Mouse (Mus musculus) MEL (cell line): ENCODE measurements at regions not wholly inside any gene's neighbourhood (a gene's known extent, or its start where the extent isn't known, plus 50 kb on each side); places are given as distances from the start of the nearest gene placed in this dataset.
A peak's percentile ranks its signal among the peaks of the same experiment; 100 is the strongest.

Experiments
- DNase-seq: peaks from one replicate; pipeline ENCODE4 v3.0.0; 2011; ENCODE audit warnings: low read depth, low spot score
- H3K27ac ChIP-seq: 2 replicates; pipeline ENCODE4 v1.5.1; 2012; ENCODE audit warnings: low read depth, mild to moderate bottlenecking, control low read depth, low read length, moderate library complexity; ENCODE audit not compliant: control insufficient read depth
- H3K27me3 ChIP-seq, 2 experiments: fragments of 150-350 bp in 1 of 2; sonication (generic) in 1 of 2; 2 replicates each; pipeline ENCODE4 v1.6.1; 2012; ENCODE audit warnings: low read length in 2 of 2, mild to moderate bottlenecking in 2 of 2, improper control_type of control experiment in 1 of 2, moderate library complexity in 1 of 2; ENCODE audit not compliant: insufficient read depth in 2 of 2, control insufficient read depth in 1 of 2
- H3K36me3 ChIP-seq, 2 experiments: 2 replicates each; pipeline ENCODE4 v1.6.1; 2012 to 2014; ENCODE audit warnings: low read length in 2 of 2, improper control_type of control experiment in 1 of 2, inconsistent platforms in 1 of 2, mild to moderate bottlenecking in 1 of 2; ENCODE audit not compliant: insufficient read depth in 2 of 2, control insufficient read depth in 1 of 2
- H3K4me1 ChIP-seq, 2 experiments: fragments of 150-350 bp in 1 of 2; sonication (generic) in 1 of 2; 2 replicates each; pipeline ENCODE4 v1.6.1; 2012; ENCODE audit warnings: low read length in 2 of 2, improper control_type of control experiment in 1 of 2, mild to moderate bottlenecking in 1 of 2; ENCODE audit not compliant: insufficient read depth in 2 of 2, control insufficient read depth in 1 of 2
- H3K4me3 ChIP-seq, 2 experiments: fragments of 150-350 bp in 1 of 2; sonication (generic) in 1 of 2; 2 replicates each; pipeline ENCODE4 v1.5.1; 2012; ENCODE audit warnings: low read depth in 2 of 2, low read length in 2 of 2, mild to moderate bottlenecking in 2 of 2, moderate library complexity in 2 of 2, control low read depth in 1 of 2, improper control_type of control experiment in 1 of 2; ENCODE audit not compliant: control insufficient read depth in 1 of 2, insufficient read depth in 1 of 2
- H3K79me2 ChIP-seq: 2 replicates; pipeline ENCODE4 v1.6.1; 2012; ENCODE audit warnings: mild to moderate bottlenecking, low read length, moderate library complexity; ENCODE audit not compliant: control insufficient read depth, poor library complexity, insufficient read depth
- H3K9ac ChIP-seq: 2 replicates; pipeline ENCODE4 v1.6.1; 2012; ENCODE audit warnings: low read depth, mild to moderate bottlenecking, control low read depth, low read length, moderate library complexity; ENCODE audit not compliant: control insufficient read depth, poor library complexity, severe bottlenecking
- H3K9me3 ChIP-seq: fragments of 150-350 bp; sonication (generic); replicated peaks from 2 replicates; pipeline ENCODE4 v1.6.1; 2012; ENCODE audit warnings: mild to moderate bottlenecking, low read length, improper control_type of control experiment, moderate library complexity; ENCODE audit not compliant: insufficient read depth
- BHLHE40 ChIP-seq: IDR thresholded peaks from 2 replicates; pipeline ENCODE4 v1.6.1; 2012; ENCODE audit warnings: low read depth, mild to moderate bottlenecking, inconsistent platforms, low read length, improper control_type of control experiment, borderline replicate concordance
- CHD1 ChIP-seq: IDR thresholded peaks from 2 replicates; pipeline ENCODE4 v1.6.1; 2012; ENCODE audit warnings: low read depth, mild to moderate bottlenecking, inconsistent platforms, low read length, improper control_type of control experiment
- CHD2 ChIP-seq: IDR thresholded peaks from 2 replicates; pipeline ENCODE4 v1.6.1; 2011; ENCODE audit warnings: low read length, improper control_type of control experiment
- CTCF ChIP-seq, 3 experiments: IDR thresholded peaks in 2 of 3; conservative IDR thresholded peaks in 1 of 3; 2 replicates each; pipeline ENCODE4 v1.5.1; 2011 to 2012; ENCODE audit warnings: low read length in 3 of 3, low read depth in 2 of 3, mild to moderate bottlenecking in 2 of 3, improper control_type of control experiment in 1 of 3, inconsistent platforms in 1 of 3, mixed read lengths in 1 of 3, moderate library complexity in 1 of 3; ENCODE audit not compliant: control insufficient read depth in 1 of 3, insufficient read depth in 1 of 3, poor library complexity in 1 of 3, severe bottlenecking in 1 of 3
- EP300 ChIP-seq, 2 experiments: IDR thresholded peaks; 2 replicates each; pipeline ENCODE4 v1.6.1; 2011; ENCODE audit warnings: improper control_type of control experiment in 2 of 2, low read length in 2 of 2, low read depth in 1 of 2, mild to moderate bottlenecking in 1 of 2
- ETS1 ChIP-seq: IDR thresholded peaks from 2 replicates; pipeline ENCODE4 v1.6.1; 2012; ENCODE audit warnings: low read depth, mild to moderate bottlenecking, inconsistent platforms, low read length, improper control_type of control experiment, moderate library complexity
- GATA1 ChIP-seq: IDR thresholded peaks from 2 replicates; pipeline ENCODE4 v1.6.1; 2011; ENCODE audit warnings: low read depth, low read length, improper control_type of control experiment
- JUND ChIP-seq: IDR thresholded peaks from 2 replicates; pipeline ENCODE4 v1.6.1; 2011; ENCODE audit warnings: low read depth, mild to moderate bottlenecking, improper control_type of control experiment, low read length
- MAFK ChIP-seq: IDR thresholded peaks from 2 replicates; pipeline ENCODE4 v1.6.1; 2011; ENCODE audit warnings: low read depth, mild to moderate bottlenecking, low read length, improper control_type of control experiment, borderline replicate concordance
- MAX ChIP-seq: IDR thresholded peaks from 2 replicates; pipeline ENCODE4 v1.6.1; 2011; ENCODE audit warnings: low read length, improper control_type of control experiment
- MXI1 ChIP-seq: IDR thresholded peaks from 2 replicates; pipeline ENCODE4 v1.6.1; 2011; ENCODE audit warnings: mild to moderate bottlenecking, low read depth, low read length, improper control_type of control experiment
- MYB ChIP-seq: IDR thresholded peaks from 2 replicates; pipeline ENCODE4 v1.6.1; 2011; ENCODE audit warnings: mild to moderate bottlenecking, low read depth, low read length, improper control_type of control experiment
- NELFE ChIP-seq: IDR thresholded peaks from 2 replicates; pipeline ENCODE4 v1.6.1; 2011; ENCODE audit warnings: low read depth, low read length, improper control_type of control experiment
- NRF1 ChIP-seq: IDR thresholded peaks from 2 replicates; pipeline ENCODE4 v1.6.1; 2014; ENCODE audit warnings: low read depth, mild to moderate bottlenecking, inconsistent platforms, low read length, improper control_type of control experiment, moderate library complexity; ENCODE audit not compliant: poor library complexity, insufficient read depth, severe bottlenecking
- RCOR1 ChIP-seq: IDR thresholded peaks from 2 replicates; pipeline ENCODE4 v1.6.1; 2012; ENCODE audit warnings: low read depth, mild to moderate bottlenecking, inconsistent platforms, low read length, improper control_type of control experiment
- TBP ChIP-seq: IDR thresholded peaks from 2 replicates; pipeline ENCODE4 v1.8.0; 2011; ENCODE audit warnings: low read depth, low read length, improper control_type of control experiment
- TCF12 ChIP-seq: IDR thresholded peaks from 2 replicates; pipeline ENCODE4 v1.6.1; 2014; ENCODE audit warnings: low read depth, mild to moderate bottlenecking, inconsistent platforms, low read length, improper control_type of control experiment, moderate library complexity
- UBTF ChIP-seq: IDR thresholded peaks from 2 replicates; pipeline ENCODE4 v1.6.1; 2012; ENCODE audit warnings: low read depth, mild to moderate bottlenecking, inconsistent platforms, low read length, improper control_type of control experiment, moderate library complexity, borderline replicate concordance; ENCODE audit not compliant: insufficient read depth
- USF1 ChIP-seq: IDR thresholded peaks from 2 replicates; pipeline ENCODE4 v1.6.1; 2014; ENCODE audit warnings: low read depth, mild to moderate bottlenecking, inconsistent platforms, low read length, improper control_type of control experiment, moderate library complexity
- USF2 ChIP-seq, 2 experiments: IDR thresholded peaks; 2 replicates each; pipeline ENCODE4 v1.6.1; 2011 to 2012; ENCODE audit warnings: improper control_type of control experiment in 2 of 2, low read length in 2 of 2, borderline replicate concordance in 1 of 2, inconsistent platforms in 1 of 2, low read depth in 1 of 2, mild to moderate bottlenecking in 1 of 2; ENCODE audit not compliant: insufficient read depth in 1 of 2
- ZC3H11A ChIP-seq: IDR thresholded peaks from 2 replicates; pipeline ENCODE4 v1.6.1; 2012; ENCODE audit warnings: low read depth, mild to moderate bottlenecking, inconsistent platforms, low read length, improper control_type of control experiment
- ZNF384 ChIP-seq: IDR thresholded peaks from 2 replicates; pipeline ENCODE4 v1.6.1; 2012; ENCODE audit warnings: low read depth, mild to moderate bottlenecking, inconsistent platforms, low read length, improper control_type of control experiment

- Histone ChIP-seq H3K79me2 (no peaks in the 10 kb centered on the region), H3K36me3 (peaks cover 0 to 23% of the 10 kb centered on the region in 2 experiments; a peak in 2 of 4 replicates), H3K27me3 (no peaks in the 10 kb centered on the region), H3K9ac (no peak overlapping the region), H3K4me1 (peaks cover 10 to 13% of the 10 kb centered on the region in 2 experiments), H3K9me3 (no peaks in the 10 kb centered on the region), H3K27ac (no peak overlapping the region), H3K4me3 (no peak overlapping the region)
- no peak for DNase-seq
- TF ChIP-seq MYB (no peak), TCF12 (no peak), MXI1 (no peak), CHD2 (no peak), CHD1 (no peak), ZC3H11A (no peak), JUND (no peak), USF1 (no peak), NELFE (no peak), CTCF (IDR thresholded peaks at IDR 0.05 in 2 of 3, conservative IDR thresholded peaks at IDR 0.05 in 1 of 3; ENCODE audit: control insufficient read depth in 1 of 3, insufficient read depth in 1 of 3, low read depth in 2 of 3, low read length in 3 of 3, poor library complexity in 1 of 3, severe bottlenecking in 1 of 3) (no peak), USF2 (IDR thresholded peaks at IDR 0.05; ENCODE audit: borderline replicate concordance in 1 of 2, insufficient read depth in 1 of 2, low read depth in 1 of 2, low read length in 2 of 2) (no peak), MAFK (no peak), NRF1 (no peak), UBTF (no peak), MAX (no peak), ETS1 (no peak), BHLHE40 (no peak), TBP (no peak)
Observed at GRCm38 (mm10) chr1:151128005-151128404, 54.3 kb upstream of the Gm47985 start.

GRCm38 (mm10) chr1:151128955-151129354 is 53.4 kb upstream of the Gm47985 start:
- DNase-seq, result no peak

More at GRCm38 (mm10) chr1:151128955-151129354, 53.4 kb upstream of the Gm47985 start:
- TF ChIP-seq TCF12, result peak; percentile 40; the same call in 1 of the 2 replicates
- TF ChIP-seq RCOR1, result no peak
- no peak for TF ChIP-seq USF1
- TF ChIP-seq GATA1, result peak; percentile 49
- peak; percentile 24 to 32; a peak in 1 of 4 replicates for TF ChIP-seq EP300 (IDR thresholded peaks at IDR 0.05; ENCODE audit: low read depth in 1 of 2, low read length in 2 of 2)
- peak; percentile 65; the same call in 1 of the 2 replicates for TF ChIP-seq ZNF384
- peaks cover 0 to 23% of the 10 kb centered on the region in 2 experiments; a peak in 2 of 4 replicates for H3K36me3 ChIP-seq
- H3K4me3 ChIP-seq, result no peak overlapping the region
- no peak overlapping the region for H3K27ac ChIP-seq
- H3K79me2 ChIP-seq, result no peaks in the 10 kb centered on the region
- H3K4me1 ChIP-seq, result peaks cover 10 to 13% of the 10 kb centered on the region in 2 experiments
- no peaks in the 10 kb centered on the region for H3K27me3 ChIP-seq
- H3K9me3 ChIP-seq, result no peaks in the 10 kb centered on the region
- H3K9ac ChIP-seq, result no peak overlapping the region
